ENCODE assay signal across 10 mouse cellular contexts in the genomic region with DNA sequence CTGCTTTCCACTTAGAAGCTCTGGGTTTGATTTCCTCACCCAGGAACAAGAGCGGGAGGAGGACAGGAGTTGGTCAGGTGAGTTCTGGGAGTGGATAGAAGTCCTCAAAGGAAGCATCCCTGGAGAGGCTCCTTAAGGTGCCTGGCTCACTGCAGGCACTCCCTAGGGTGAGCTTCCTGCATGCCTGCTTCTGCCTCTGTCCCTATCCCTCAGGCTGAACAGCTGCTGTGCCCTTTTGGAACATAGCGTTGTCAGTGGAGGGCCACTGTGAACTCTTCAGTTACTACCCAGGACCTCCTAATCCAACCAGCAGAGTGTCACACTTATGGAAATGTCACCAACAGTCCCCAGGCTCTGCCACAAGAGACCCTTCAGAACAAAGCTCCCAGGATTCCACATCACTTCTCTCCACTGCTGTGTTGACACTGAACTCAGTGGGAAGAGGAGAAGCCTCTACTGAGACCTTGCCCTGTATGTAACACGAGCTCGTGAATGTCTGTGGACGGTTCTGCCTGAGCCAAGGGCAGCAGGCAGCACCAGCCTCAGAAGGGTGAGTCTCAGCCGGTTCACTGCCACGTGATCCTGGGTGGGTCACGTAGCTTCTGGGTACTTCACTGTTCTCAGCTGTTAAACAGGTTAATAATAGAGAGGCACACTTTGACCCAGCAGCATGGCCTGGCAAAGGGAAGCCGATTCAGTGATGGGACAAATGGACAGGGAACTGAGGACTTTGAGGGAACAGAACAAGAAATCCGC.
DNase-seq lines count a peak whose midpoint lies in the region; ATAC-seq lines count a peak whose summit lies in the region.
"Had no signal": no experiment of that assay in that cellular context is flagged by ENCODE, and none has a peak within 500 bp of the region (broad histone marks: within the 10 kb centered on the region; RNA-seq: fewer than 3 reads in every experiment).

No protein-coding gene starts in this region.

- DNase-seq in heart, postnatal 36 days = no peak
- DNase-seq in gastrocnemius, adult 8-10 months (ENCODE audit: low spot score in 2 of 2) = peak; percentile 20 to 35
- peak; percentile 82 to 86 for DNase-seq in kidney, adult 8-10 months
- DNase-seq in lung, postnatal 25 days (ENCODE audit: low spot score) = peak; percentile 33
- no peak for DNase-seq in left cerebral cortex, adult 9 months (ENCODE audit: low spot score in 2 of 2)
- no peak for DNase-seq in yolk sac, embryonic 10.5 days (ENCODE audit: low spot score)
- DNase-seq in hindbrain, embryonic 11.5 days (ENCODE audit: low spot score) = no peak
- DNase-seq: embryo, embryonic 11 days had no signal

- no peaks in the 10 kb centered on the region for H3K36me3 ChIP-seq in heart, embryonic 15.5 days
- no peaks in the 10 kb centered on the region for H3K36me3 ChIP-seq in hindbrain, embryonic 11.5 days (ENCODE audit: control insufficient read depth, insufficient read depth, low read length)
- H3K36me3 ChIP-seq: neural tube, embryonic 13.5 days had no signal

- H3K27me3 ChIP-seq in heart, embryonic 15.5 days = no peaks in the 10 kb centered on the region
- no peaks in the 10 kb centered on the region for H3K27me3 ChIP-seq in hindbrain, embryonic 11.5 days (ENCODE audit: control insufficient read depth, insufficient read depth, low read length)
- H3K27me3 ChIP-seq: neural tube, embryonic 13.5 days had no signal

- 54% methylated on average over 10 of the region's 10 CpGs for WGBS in heart, embryonic 15.5 days
- WGBS in hindbrain, embryonic 11.5 days = 75% methylated on average over 10 of the region's 10 CpGs

- no peaks in the 10 kb centered on the region for H3K9me3 ChIP-seq in heart, embryonic 15.5 days (replicated peaks)
- no peaks in the 10 kb centered on the region for H3K9me3 ChIP-seq in hindbrain, embryonic 11.5 days (ENCODE audit: control insufficient read depth, low read length)
- H3K9me3 ChIP-seq: neural tube, embryonic 13.5 days had no signal

- H3K4me2 ChIP-seq in heart, embryonic 15.5 days = no peak overlapping the region
- H3K4me2 ChIP-seq in hindbrain, embryonic 11.5 days (replicated peaks; ENCODE audit: low read depth, low read length) = no peak overlapping the region
- H3K4me2 ChIP-seq: neural tube, embryonic 13.5 days had no signal

- H3K4me3 ChIP-seq in heart, embryonic 15.5 days = no peak overlapping the region
- H3K4me3 ChIP-seq in hindbrain, embryonic 11.5 days (ENCODE audit: low read depth, low read length) = no peak overlapping the region
- H3K4me3 ChIP-seq: neural tube, embryonic 13.5 days had no signal

- intact Hi-C loops in heart, postnatal 36 days (cut with DNase I) = loop anchor here (2.0 kb wide), 1 partner anchor 40 kb away; no protein-coding TSS in a partner anchor

- H3K9ac ChIP-seq in heart, embryonic 15.5 days = no peak overlapping the region
- H3K9ac ChIP-seq in hindbrain, embryonic 11.5 days (ENCODE audit: low read depth, low read length) = no peak overlapping the region
- H3K9ac ChIP-seq: neural tube, embryonic 13.5 days had no signal

- no peaks in the 10 kb centered on the region for H3K4me1 ChIP-seq in heart, embryonic 15.5 days (replicated peaks)
- H3K4me1 ChIP-seq in hindbrain, embryonic 11.5 days (replicated peaks; ENCODE audit: control insufficient read depth, insufficient read depth, low read length) = peaks cover 4% of the 10 kb centered on the region

- 0 out of 2 replicates have a peak, but pooled peaks have one; percentile 53 for ATAC-seq in heart, embryonic 15.5 days (replicated peaks; ENCODE audit: insufficient number of reproducible peaks, insufficient read depth, low FRiP score, low read depth)
- no peak for ATAC-seq in hindbrain, embryonic 11.5 days (ENCODE audit: low FRiP score)

- H3K27ac ChIP-seq in heart, embryonic 15.5 days = no peak overlapping the region
- H3K27ac ChIP-seq in hindbrain, embryonic 11.5 days (ENCODE audit: low read depth, low read length) = no peak overlapping the region
- H3K27ac ChIP-seq: neural tube, embryonic 13.5 days had no signal

Comparison
In these comparisons a context has a peak if more than half of its experiments do, and no peak if none do; other contexts are left out.
1. DNase-seq: peak in gastrocnemius, adult 8-10 months (2 of 2), kidney, adult 8-10 months (2 of 2) and lung, postnatal 25 days (single experiment); none in heart, postnatal 36 days (0 of 2), left cerebral cortex, adult 9 months (0 of 2), yolk sac, embryonic 10.5 days (single experiment) and hindbrain, embryonic 11.5 days (single experiment).